Mouse (Mus musculus) megakaryocyte, embryonic 14.5 days (primary cell): Measurements from ENCODE around the gene Adamts15.

Experiments
- FLI1 ChIP-seq: IDR thresholded peaks from 2 replicates; pipeline ENCODE4 v1.6.1; 2012; ENCODE audit warnings: low read length, inconsistent platforms, mixed read lengths
- GATA1 ChIP-seq: IDR thresholded peaks from 3 replicates; pipeline ENCODE4 v1.6.1; 2012; ENCODE audit warnings: mixed read lengths, low read length, inconsistent platforms, borderline replicate concordance

DNA sequence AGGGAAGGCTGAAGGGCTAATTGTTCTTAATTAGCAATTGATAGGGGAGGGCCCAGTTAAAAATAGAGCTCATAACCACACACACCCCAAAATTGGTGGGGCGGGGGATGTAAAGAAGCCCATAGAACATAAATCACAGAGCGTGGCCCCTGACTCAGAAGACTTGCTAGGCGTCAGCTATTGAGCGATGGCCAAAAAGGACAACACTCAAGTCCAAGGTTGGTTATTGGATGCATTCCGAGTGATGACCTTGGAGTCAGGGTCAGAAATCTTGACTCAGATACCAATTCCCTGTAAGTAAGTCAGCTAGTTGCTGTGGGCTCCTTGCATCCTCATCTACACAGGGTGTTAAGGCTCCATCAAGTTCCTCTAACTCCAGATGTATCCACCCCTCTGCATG, 19.0 kb downstream of the Adamts15 start:
- TF ChIP-seq GATA1, result no peak
- TF ChIP-seq FLI1, result no peak
